Mouse (Mus musculus) activated CD4-positive, CD25-positive, alpha-beta regulatory T cell, adult 4 months (primary cell): ENCODE data around the gene Bcl9l. TPM values are rescaled to one million over a fixed set of nuclear protein-coding genes. Genes with fewer than 3 reads are reported as not detected.

Experiments used
- ATAC-seq: one replicate; pipeline ENCODE4 v1.8.0; 2017
- polyA plus RNA-seq, 2 experiments: library from polyadenylated mRNA; unstranded; fragments of 100-300 nt; shearing (Covaris generic); gene quantifications; one replicate each; pipeline ENCODE4 v1.2.1; 2017

Gene Bcl9l
- polyA plus RNA-seq, 2 experiments from 2014 or later, result 13.2 to 15.2 TPM

DNA sequence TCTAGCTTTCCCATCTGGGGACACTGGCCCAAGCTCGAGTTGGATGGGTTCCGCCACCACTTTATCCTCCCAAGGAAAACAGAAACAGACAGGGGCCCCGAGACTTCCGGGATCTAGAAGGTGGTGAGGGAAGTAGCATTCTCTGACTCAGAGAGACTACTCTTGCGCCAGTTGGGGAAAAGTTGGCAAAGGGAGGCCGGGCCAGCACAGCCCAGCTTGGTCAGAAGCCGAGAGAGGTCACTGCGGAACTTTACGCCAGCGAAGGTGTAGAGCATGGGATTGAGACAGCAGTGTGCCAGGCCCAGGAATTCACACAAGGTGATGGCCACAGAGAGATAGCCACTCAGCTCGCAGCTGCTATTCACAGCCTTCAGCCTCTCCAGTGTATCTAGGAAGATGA is 30.5 kb downstream of the Bcl9l start:
- no peak for ATAC-seq

DNA sequence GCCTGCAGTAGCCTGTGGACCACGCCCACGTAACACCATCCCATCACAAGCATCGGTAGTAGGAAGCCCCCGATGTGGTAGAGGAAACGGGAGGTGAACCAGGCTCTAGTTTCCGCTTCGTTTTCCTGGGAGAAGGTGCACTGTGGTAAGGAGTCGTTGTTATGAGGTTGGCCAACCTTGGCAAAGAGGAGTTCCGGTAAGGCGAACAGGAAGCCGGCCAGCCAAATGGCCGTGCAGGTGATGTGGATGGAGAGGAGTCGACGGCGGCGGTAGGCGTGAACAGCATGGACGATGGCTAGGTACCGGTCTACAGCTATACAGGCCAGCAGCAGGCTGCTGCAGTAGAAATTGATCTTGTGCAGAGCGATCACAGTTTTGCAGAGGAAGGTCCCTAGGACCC is 31.0 kb downstream of the Bcl9l start:
- no peak for ATAC-seq

GRCm38 (mm10) chr9:44514147-44514546 is 31.5 kb downstream of the Bcl9l start:
- ATAC-seq, result no peak

DNA sequence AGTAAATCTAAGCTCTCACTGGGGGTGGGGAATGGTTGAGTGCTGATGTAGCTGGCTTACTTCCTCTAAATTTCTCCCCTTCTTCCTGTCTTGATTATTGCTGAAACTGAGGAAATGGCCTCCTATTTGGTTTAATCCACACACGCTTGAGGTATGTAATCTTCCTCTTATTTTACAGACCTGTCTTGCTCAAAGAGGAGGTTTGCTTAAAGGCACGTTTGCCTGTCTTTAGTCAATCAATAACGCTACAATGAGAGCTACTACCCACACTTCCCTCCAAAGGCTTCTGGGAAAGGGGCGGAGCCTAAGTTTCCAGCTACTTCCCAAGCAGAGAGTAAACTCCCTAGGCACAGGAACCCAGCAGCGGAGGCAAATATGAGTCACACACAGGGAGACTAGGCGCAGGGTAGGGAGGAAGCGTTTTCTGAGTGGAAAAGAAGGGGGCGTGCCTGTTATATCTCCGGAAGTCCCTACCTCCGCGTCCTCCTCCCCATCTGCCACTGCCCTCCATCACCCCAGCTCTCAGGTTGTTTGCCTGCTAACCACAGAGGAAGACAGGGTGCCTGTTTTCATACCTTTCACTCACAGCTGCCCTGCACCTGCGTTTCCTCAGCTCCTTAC is 32.6 kb downstream of the Bcl9l start:
- peak; percentile 64 for ATAC-seq

- ATAC-seq, result peak; percentile 57
Observed at GRCm38 (mm10) chr9:44515891-44516290, 33.3 kb downstream of the Bcl9l start.

DNA sequence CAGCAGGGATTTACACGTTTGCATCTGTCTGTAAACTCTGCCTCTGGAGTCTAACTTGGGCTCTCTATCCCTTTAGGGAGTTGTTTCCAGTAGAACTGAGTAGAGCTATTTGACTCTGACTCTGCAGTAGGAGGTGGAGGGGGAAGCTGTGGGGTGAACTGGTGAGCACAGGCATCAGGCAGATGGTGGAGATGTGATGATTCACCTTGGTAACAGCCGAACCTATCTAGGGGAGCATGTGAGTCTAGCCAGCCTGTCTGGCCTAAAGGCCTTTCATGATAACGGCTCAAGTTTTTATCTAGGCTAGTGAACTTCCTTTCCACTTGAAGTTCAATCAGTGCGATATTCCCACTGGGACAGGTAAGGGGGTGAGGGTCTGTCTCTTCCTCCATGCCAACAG is 34.7 kb downstream of the Bcl9l start:
- ATAC-seq, result peak; percentile 55

GRCm38 (mm10) chr9:44518068-44518467 is 35.4 kb downstream of the Bcl9l start:
- no peak for ATAC-seq

GRCm38 (mm10) chr9:44521927-44522326 is 39.3 kb downstream of the Bcl9l start:
- ATAC-seq, result no peak

DNA sequence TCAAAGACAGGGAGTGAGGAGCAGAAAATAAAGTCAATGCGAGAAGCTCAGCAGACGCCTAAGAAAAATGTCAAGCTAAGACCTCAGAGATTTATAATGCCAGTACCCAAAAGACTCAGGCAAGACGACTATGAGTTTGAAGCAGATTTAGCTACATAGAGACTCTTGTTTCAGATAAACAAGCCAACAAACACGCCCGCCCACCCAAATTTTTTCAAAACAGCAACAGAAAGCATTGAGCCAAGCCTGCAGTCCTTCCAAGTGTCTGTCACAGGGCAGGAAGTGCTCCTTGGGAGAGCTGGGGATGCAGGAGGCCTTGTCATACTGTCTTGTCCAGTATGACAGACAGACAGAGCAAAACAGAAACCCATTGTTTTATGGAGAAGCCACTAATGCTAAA is 41.1 kb downstream of the Bcl9l start:
- ATAC-seq, result no peak

DNA sequence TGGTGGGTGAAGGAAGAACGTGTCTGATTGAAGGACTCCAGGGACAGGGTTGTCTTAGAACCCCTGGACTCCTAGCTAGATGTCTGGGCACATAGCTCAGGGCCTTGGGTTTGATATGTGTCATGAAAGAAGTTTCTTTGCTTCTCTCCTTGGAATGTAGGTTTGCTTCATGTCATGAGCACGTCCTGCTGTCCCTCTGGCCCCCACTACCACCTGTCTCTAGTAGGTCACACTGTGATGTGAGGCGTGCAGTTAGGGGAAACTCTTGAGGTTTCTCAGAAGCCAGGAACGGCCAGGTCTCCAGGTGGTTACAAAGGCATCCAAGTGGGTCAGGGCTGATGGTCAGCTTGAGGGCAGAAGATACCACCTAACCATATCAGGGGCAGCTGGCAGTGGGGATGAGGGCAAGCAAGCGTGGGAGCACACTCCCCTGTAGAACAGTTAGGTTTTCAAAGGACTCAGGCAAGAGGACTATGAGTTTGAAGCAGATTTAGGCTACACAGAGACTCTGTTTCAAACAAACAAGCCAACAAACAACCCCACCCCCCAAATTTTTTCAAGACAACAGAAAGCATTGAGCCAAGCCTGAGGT is 41.7 kb downstream of the Bcl9l start:
- no peak for ATAC-seq

- no peak for ATAC-seq
Observed at GRCm38 (mm10) chr9:44525001-44525400, 42.4 kb downstream of the Bcl9l start.

DNA sequence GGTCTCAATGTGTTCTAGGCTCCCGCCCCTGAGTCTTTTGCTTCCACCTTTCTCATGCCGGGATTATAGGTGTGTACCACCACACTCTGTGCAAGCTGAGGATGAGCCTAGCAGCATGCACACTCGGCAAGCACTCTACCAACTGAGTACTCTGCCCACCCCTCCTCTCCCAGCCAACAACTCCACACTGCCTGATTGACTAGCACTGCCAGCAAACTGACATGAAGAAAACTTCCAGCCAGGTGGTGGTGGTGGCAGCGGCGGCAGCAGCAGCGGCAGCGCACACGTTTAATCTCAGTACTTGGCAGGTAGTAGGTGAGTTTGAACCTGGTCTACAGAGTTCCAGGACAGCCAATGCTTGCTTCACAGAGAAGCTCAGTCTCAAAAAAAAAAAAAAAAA is 43.0 kb downstream of the Bcl9l start:
- no peak for ATAC-seq

DNA sequence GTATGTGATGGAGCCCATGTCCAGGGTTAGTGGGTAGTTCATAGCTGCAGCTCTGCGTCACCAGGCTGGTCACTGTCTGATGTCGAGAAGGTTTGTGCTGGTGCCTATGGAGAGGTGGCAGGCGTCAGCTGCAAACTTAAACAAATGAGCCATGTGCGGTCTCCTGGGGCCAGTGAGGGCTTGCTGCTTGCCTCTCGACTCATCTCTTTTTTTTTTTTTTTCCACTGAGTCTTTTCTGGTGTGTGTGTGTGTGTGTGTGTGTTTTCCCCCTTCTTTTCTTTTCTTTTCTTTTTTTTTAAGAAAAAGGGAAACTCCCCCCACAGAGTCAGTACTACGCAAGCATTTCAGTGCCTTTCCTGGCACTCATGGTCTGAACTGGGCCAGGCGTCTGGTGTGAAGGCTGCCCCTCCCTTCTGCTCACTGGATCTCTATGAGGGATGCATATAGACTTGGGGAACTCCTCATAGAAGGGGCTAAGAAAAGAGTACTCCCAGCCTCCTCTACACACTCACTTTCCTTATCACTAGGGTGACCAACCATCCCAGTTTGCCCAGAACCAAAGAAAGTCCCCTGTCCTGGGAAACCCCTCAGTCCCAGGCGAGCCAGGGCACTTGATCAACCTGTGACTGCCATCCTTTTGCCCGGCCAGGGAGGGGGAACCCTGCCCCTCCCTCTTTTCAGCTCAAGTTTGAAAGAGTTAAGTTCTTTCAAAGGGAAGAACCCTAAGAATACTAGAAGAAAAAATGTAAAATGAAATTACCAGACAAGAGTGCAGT is 43.9 kb downstream of the Bcl9l start:
- peak; percentile 65 for ATAC-seq

GRCm38 (mm10) chr9:44528340-44528739 is 45.7 kb downstream of the Bcl9l start:
- ATAC-seq, result peak; percentile 27

- ATAC-seq, result peak; percentile 91
Observed at GRCm38 (mm10) chr9:44532991-44533580, 50.5 kb downstream of the Bcl9l start.

DNA sequence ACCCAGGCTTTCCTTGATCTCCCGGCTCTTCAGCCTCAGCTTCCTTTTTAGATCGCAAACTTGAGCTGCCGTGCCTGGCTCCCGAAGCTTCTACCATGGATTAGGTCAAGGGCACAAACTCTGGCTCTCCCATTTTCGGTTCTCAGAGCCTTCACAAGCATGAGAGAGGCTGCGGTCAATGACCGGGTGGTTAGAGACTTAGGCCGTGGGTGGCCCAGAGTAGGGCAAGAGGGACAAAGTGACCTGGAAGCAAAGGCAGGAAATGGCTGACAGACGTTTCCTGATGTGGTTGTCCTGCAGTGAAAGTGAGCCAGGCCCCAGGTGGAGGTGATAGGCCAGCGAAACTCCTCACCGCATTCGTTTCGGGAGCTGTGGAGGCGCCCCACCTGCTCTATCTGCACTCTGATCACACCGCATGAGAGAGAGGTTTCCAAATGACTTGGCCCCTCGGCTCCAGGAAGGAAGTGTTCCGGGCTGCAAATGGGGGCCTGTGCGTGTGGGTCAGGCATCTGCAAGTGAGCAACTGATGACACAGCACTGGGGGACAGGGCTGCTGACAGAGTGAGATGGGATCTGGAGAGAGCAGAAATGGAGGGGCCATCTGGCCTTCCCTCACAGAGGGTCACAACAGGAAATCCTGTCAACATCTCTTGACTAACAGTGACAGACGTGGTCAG is 55.1 kb downstream of the Bcl9l start:
- peak; percentile 55 for ATAC-seq

- ATAC-seq, result no peak
Observed at GRCm38 (mm10) chr9:44539816-44540421, 57.3 kb downstream of the Bcl9l start.

DNA sequence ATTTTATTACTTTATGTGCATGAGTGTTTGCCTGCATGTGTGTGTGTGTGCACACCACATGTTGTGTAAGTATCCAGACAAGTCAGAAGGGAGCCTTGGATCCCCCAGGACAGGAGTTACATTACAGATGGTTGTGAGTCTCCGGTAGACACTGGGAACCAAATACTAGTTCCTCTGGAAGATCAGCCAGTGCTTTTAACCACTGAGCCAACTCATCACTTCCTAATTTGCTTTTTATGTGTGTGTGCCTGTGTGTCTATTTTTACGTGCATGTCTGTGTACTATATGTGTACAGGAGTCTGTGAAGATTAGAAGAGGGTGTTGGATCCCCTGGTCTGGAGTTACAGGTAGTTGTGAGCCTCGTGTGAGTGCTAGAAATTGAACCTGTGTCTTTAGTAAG is 58.1 kb downstream of the Bcl9l start:
- no peak for ATAC-seq

GRCm38 (mm10) chr9:44542364-44542763 is 59.7 kb downstream of the Bcl9l start:
- no peak for ATAC-seq

DNA sequence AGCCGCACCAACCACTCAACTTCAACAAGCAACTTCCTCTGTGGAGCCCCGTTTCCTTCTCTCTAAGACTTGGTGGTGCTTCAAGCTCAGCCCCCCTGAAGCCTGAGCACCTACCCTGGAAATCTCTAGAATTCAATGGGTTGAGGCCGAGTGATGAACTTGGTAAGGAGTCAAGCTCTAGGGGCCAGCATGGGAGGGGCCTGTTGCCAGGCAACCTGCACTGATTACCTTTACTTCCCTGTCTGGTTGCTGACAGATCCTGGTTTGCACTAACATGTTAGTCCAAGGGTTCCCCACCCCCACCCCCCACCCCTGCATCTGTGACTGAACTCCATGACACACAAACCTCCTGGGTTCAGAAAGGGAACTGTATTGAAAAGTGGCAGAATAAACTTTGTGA is 62.4 kb downstream of the Bcl9l start:
- no peak for ATAC-seq

DNA sequence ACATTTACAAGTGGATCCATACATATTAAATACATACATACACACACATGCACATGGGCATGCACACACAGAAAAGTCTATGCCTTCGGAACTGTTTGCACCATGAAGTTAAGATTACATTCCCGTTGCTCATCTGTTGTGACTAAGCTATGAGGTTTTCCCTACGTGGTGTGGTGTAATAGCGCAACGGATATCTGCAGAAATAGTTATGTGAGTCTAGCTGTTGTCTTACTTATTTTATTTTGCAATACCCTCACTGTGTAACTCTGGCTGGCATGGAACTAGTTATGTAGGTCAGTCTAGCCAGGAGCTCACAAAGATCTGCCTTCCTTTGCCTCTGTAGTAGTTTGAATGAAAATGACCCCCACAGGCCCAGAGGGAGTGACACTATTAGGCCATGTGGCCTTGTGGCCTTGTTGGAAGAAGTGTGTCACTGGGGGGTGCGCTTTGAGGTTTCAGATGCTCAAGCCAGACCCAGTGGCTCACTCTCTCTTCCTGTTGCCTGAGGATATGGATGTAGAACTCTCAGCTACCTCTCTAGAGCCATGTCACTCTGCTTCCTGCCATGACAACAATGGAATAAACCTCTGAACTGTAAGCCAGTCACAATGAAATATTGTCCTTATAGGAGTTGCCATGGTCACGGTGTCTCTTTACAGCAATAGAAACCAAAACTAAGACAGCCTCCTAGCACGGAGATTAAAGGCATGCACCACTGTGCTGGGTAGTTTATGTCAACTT is 66.0 kb downstream of the Bcl9l start:
- ATAC-seq, result no peak

GRCm38 (mm10) chr9:44551138-44551537 is 68.5 kb downstream of the Bcl9l start:
- no peak for ATAC-seq
